Mouse (Mus musculus): ENCODE measurements around the gene Hpse2.

Gene Hpse2

DNA sequence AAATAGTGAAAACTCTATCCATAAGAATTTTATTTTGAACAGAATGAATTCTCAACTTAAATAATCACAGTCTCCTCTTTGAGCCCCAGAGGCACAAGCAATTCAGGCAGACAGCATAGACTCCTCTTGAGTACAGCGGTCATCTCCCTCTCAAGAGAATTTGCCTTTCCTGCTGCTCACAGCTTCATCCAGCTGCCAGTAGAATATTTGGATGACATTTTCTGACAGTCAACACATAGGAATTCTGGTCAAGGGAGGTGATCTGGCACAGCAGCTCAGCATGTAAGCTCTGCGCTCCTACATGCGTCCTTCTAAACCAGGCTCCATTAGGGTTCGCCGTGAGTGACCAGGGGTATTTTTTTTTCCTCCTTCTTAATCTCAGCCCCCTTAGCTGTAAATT lies 232.6 kb downstream of the Hpse2 start:
- no peak for DNase-seq

- DNase-seq: no peak
These were observed 240.3 kb downstream of the Hpse2 start for GRCm38 (mm10) chr19:43147901-43148300.

DNA sequence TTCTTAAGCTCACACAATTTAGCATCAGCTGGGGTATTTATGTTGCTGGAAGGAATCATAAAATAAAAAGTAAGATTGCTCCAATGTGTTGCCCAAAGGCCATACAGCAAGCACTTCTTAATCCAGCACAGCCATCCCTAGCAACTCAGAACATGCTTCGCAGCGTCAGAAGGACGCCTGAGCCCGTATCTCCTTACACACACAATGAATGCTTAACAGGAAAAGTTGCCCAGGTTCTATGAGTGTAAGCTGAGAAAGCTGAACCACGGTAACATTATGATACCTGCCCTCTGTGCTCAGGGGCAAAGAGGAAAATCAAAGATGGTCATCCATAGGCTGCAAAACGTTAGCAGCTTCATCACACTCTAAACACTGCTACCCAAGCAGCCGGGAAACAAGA lies 241.3 kb downstream of the Hpse2 start:
- DNase-seq: no peak

- no peak for DNase-seq
These were observed 246.5 kb downstream of the Hpse2 start for GRCm38 (mm10) chr19:43141646-43142045.

- no peak for DNase-seq
These were observed 278.4 kb downstream of the Hpse2 start for GRCm38 (mm10) chr19:43109796-43110195.

GRCm38 (mm10) chr19:43096915-43097314 lies 291.2 kb downstream of the Hpse2 start:
- DNase-seq: no peak

- DNase-seq: no peak
These were observed 300.9 kb downstream of the Hpse2 start for GRCm38 (mm10) chr19:43087216-43087615.

DNA sequence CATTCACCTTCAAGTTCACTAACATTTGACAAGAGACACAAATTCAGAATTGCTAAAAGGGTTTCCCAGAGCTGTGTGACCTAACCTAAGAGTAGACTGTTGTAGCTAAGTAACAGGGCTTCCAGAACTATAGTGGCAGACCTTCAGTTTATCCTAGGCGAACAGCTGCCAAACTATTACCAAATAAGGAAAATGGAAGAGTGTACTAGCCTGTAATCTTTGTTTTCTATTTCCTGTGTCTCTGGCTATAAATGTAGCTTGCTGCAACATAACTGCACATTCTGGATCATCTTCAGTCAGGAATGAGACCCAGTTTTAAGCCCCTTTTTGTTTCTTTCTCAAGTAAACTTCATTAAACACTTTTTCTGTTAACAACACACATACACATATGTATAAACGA lies 324.0 kb downstream of the Hpse2 start:
- no peak for DNase-seq

DNA sequence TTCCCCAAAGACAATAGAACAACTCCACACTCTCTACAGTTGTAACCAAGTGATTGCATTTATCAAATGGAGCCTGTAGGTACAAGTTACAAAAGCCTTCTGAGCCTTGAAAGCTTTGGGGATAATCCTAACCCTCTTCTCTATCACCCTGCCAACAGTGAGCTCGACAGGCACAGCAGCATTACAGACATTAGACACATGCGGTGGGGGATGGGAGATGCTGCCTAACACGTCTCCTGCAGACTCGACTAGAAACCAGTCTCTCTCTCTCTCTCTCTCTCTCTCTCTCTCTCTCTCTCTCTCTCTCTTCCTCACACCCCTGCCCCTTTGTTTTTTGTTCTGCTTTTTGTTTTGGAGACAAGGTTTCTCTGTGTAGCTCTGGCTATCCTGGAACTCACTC lies 343.6 kb downstream of the Hpse2 start:
- no peak for DNase-seq

GRCm38 (mm10) chr19:43042721-43043120 lies 345.4 kb downstream of the Hpse2 start:
- no peak for DNase-seq

GRCm38 (mm10) chr19:43042211-43042610 lies 345.9 kb downstream of the Hpse2 start:
- DNase-seq: no peak

- DNase-seq: no peak
These were observed 351.8 kb downstream of the Hpse2 start for GRCm38 (mm10) chr19:43036381-43036780.

DNA sequence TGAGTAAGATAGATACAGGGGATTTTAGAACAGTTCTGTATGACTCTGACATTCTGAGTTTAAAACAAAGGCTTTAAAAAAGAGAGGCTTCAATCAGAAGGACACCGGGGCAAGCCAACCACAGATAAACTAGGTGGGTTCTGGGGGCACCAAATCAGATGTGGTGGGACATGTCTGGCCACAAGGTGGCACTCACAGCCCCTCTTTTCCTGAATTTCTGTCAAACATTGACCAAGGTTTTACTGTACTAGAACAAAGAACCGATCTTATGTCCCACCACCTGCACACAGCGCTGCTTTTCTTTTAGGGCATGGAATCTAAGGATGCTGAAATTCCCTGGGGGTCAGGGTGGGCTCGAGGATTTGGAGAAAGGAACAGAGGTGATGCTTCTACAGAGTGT lies 360.9 kb downstream of the Hpse2 start:
- peak; percentile 28 for DNase-seq

GRCm38 (mm10) chr19:43022611-43023173 lies 365.5 kb downstream of the Hpse2 start:
- DNase-seq: no peak

DNA sequence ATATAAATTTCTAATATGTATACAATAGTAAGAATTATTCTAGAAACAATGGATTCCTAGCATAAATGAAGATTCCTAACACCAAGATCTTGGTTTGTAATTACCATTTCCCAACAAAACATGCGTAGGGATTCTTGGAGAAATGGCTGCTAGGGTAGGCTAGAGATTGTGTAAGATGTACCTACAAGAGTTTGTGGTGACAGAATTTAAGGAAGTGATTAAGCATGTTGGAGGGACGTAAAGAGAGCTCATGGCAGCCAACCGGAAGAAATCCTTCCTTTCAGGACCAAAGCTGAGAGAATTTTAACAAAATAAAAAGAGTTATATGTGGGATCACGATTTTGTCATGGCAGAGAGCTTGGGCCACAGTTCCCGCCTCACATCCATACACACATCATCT lies 369.4 kb downstream of the Hpse2 start:
- no peak for DNase-seq

DNA sequence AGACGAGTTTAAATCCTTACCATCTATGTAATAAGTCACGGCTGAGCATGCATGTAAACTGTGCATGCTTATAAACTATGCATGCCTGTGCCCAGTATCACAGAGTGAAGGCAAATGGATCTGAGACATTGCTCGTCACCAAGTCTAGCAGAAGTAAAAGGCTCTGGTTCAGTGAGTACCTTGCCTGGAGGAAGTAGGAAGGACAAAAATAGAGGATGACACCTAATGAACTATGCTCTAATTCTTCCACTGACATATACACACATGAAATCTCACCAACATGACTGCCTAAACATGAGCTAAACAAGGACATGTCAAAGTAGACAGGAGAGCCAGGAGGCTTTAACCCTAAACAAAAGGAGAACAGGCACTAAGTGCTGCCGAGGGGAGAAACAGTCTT lies 391.7 kb downstream of the Hpse2 start:
- DNase-seq: no peak

DNA sequence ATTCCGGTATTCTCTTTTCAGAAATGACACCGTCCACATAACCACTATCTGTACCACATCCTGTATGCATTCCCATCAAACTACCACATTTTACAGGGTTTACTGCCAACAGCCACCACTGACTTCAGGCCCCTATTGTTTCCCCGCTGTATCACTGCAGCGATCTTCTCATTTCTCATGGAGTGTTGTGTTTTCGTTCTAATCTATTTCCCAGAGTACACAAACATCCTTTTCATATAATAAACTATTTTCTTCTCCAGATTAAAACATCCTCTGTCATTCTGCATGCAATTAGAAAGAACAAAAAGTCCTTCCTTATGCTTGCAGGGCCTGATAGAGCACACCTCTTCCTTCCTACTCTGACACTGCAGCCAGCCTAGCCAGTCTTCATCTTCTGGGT lies 399.3 kb downstream of the Hpse2 start:
- no peak for DNase-seq

DNA sequence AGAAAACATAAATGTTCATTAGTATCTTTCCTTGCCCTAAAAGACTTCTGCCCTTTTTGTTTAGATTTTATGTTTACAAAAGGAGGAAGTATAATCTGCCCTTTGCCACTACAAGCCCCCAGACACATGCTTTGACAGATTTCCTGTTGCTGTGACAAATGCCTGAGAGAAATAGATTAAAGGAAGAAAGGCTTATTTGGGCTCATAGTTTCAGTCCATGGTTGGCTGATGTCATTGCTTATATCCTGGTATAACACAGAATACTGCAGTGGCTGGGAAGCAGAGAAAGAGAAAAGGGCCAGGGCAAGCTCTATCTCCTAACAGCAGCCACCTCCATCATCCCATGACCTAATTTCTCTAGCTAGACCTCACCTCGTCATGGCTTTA lies 401.8 kb downstream of the Hpse2 start:
- DNase-seq: no peak

DNA sequence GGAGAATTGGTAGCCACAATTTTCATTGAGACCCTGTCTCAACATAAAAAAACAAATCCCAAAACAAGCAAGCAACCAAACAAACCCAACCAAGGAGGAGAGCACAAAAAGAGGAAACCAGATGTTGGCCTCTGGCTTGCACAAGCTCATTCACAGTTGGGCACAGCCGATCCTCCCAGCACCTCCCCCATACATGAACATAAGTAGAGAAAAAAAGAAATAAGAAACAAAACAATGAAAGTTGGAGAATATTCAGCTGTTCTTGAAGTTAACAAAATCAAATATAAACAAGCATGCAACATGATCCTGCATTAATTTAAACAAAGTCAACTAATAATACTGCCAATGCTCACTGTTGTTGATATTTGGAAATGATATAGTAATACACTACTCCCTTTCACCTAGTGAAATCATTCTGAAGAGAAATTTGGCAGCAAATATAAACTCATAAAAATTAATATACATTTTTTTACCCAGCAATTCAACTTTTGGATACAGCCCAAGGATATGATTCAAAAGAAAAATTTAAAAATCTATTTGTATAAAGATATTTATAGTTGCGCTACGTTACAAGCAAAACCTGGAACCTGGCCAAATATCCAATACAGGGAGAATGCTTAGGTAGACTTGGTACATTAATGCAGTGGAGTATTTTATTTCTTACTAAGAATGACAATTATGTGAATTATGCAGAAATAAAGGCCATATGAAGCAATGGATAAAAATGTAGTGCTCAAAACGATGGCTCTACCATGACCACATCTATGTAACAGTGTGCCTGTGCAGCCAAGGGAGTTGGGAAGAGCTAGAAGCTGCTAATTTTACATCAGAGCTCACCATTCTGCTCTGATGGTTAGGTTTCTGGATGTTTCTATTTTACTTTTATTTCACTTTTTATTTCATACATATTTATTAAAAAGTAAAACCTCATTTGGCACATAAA lies 402.5 kb downstream of the Hpse2 start:
- DNase-seq: no peak

DNA sequence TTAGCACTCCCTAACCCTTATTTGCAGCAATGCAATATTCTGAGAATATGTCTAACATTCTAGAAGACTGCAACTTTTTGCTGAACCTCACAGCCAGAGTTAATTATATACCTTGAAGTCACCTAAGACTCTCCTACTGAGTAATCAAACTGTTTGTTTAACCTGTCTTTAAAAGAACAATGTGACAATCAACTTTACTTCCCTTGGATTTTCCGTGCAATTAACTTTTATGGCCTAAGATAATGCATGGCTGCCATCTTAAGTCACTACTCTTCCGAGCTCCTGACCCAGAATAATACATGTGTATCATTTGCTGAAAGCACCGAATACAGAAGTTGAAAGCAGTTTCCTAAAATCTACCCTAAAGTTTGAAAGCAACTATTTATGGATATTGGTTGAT lies 407.6 kb downstream of the Hpse2 start:
- DNase-seq: no peak

DNA sequence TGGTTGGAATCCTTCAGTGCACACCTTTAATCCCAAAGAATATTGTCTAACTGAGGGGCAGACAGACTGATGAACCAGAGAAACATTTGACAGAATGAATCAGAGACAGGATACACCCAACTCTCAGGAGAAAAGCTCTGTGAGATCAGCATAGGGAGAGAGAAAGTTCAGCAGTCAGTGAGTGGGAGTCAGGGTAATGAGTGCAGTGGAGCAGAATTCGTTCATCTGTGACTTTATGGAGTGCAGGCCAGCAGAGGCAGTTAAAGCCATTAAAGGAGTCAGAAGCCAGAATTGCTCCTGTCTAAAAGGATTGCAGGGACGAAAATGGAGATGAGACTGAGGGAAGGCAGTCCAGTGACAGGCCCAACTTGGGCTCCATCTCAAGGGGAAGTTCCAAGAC lies 410.2 kb downstream of the Hpse2 start:
- no peak for DNase-seq

DNA sequence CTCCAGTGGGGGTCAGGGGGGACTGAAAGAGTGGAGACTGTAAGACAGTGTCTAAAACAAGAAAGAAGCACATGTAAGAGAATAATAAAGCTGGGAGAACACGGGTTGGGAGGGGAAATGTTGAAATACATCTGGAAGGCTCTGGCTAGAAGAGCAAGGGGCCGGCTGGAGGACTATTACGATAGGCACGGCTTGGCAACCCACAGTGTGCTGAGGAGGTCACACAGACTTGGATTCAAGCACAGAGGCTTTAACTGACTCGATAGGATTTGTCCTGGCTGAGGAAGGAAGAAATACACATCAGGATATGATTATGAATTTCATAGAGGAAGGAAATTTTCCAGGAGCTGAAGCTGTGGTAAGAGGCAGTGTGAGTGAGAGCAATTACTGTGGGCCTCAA lies 414.4 kb downstream of the Hpse2 start:
- no peak for DNase-seq

- no peak for DNase-seq
These were observed 423.0 kb downstream of the Hpse2 start for GRCm38 (mm10) chr19:42965171-42965570.

DNA sequence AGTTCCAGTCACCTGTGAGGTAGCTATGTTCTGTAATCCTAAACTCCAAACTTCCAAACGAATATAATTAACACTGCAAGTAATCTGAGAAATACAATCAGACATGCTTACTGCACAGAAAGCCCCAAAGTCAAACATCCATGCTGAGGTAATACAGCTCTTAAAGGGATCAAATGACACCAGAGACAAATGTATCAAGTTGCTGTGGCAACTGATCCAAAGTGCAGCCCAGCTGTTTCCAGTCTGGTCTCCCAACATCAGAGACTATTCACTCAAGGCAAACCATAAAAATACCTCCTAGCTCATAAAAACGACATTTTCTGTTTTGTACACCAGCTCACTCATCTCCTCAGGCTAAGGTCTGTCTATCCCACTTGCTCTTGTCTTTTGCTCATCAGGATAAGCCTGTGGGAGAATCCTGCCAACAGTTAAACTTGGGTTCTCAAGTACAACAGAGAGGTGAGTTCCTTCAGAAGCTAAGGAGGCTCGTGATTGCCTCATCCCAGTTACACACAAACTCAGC lies 440.0 kb downstream of the Hpse2 start:
- DNase-seq: no peak
